Mouse (Mus musculus): Measurements from ENCODE around the gene Hexdc. TPM values are rescaled to one million over a fixed set of nuclear protein-coding genes. Genes with fewer than 3 reads are reported as not detected.
A peak's percentile ranks its signal among the peaks of the same experiment; 100 is the strongest.

The Hexdc gene
- polyA plus RNA-seq, 1 experiment from 2014 or later: 8.8 TPM

DNA sequence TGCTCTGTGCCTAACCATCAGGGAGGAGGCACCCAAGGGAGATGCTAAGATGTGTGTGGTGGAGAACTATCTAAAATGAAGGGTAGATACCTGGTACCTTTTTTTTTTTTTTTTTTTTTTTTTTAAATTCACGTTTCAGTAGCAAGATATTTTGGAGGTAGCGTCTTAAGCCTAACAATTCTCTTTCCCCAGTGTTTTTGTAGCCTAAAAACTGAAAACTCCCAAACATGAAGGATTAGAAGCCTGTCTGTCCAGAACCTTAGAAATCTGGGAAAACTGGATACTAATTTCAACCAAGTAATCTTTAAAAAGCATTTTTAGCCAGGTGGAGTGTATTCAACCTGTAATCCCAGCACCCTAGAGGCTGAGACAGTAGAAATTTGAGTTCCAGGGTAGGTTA is 56.8 kb downstream of the Hexdc start:
- peaks cover 25% of the 10 kb centered on the region for H3K36me3 ChIP-seq
- no peaks in the 10 kb centered on the region for H3K9me3 ChIP-seq
- peak overlapping the region; percentile 88 for H3K4me2 ChIP-seq
- H3K27ac ChIP-seq: no peak overlapping the region
- no peak for ATAC-seq (ENCODE audit: borderline replicate concordance, extremely low read depth, low FRiP score, low TSS enrichment)
- no peaks in the 10 kb centered on the region for H3K27me3 ChIP-seq
- peaks cover 20% of the 10 kb centered on the region for H3K4me1 ChIP-seq
- H3K9ac ChIP-seq: peak overlapping the region; percentile 81
- WGBS: 43% methylated on average over 2 of the region's 2 CpGs
- H3K4me3 ChIP-seq: peak overlapping the region; percentile 83

Other genes starting within 250 kb of the Hexdc start
- gene Csnk1d, start 213.1 kb upstream of the Hexdc start, polyA plus RNA-seq (2015; fragmentation: Nextera tagmentation; extraction: Ambion mirVana): 132 and 133 TPM in 2 replicates
- gene Cd7, start 165.0 kb upstream of the Hexdc start, polyA plus RNA-seq (2015; fragmentation: Nextera tagmentation; extraction: Ambion mirVana): 0.65 and 1.5 TPM in 2 replicates
- not detected in 2 replicates for gene Sectm1b, start 140.9 kb upstream of the Hexdc start, polyA plus RNA-seq (2015; fragmentation: Nextera tagmentation; extraction: Ambion mirVana)
- 0.26 TPM in 1 of 2 replicates, not detected in the other for gene Sectm1a, start 123.2 kb upstream of the Hexdc start, polyA plus RNA-seq (2015; fragmentation: Nextera tagmentation; extraction: Ambion mirVana)
- not detected in 2 replicates for gene Tex19.2, start 85.8 kb upstream of the Hexdc start, polyA plus RNA-seq (2015; fragmentation: Nextera tagmentation; extraction: Ambion mirVana)
- 0.09 TPM in 1 of 2 replicates, not detected in the other for gene Tex19.1, start 58.3 kb upstream of the Hexdc start, polyA plus RNA-seq (2015; fragmentation: Nextera tagmentation; extraction: Ambion mirVana)
- gene Uts2r, start 44.2 kb upstream of the Hexdc start, polyA plus RNA-seq (2015; fragmentation: Nextera tagmentation; extraction: Ambion mirVana): 0.09 TPM in 1 of 2 replicates, not detected in the other
- 25.7 and 27.9 TPM in 2 replicates for gene Ogfod3, start 278 bp downstream of the Hexdc start, polyA plus RNA-seq (2015; fragmentation: Nextera tagmentation; extraction: Ambion mirVana)
- gene Cybc1, start 24.9 kb downstream of the Hexdc start, polyA plus RNA-seq (2015; fragmentation: Nextera tagmentation; extraction: Ambion mirVana): 35.2 and 35.3 TPM in 2 replicates
- 47.7 and 51.9 TPM in 2 replicates for gene Narf, start 32.8 kb downstream of the Hexdc start, polyA plus RNA-seq (2015; fragmentation: Nextera tagmentation; extraction: Ambion mirVana)
- gene Foxk2, start 55.6 kb downstream of the Hexdc start, polyA plus RNA-seq (2015; fragmentation: Nextera tagmentation; extraction: Ambion mirVana): 7.8 and 8.7 TPM in 2 replicates
- 93.4 and 98.5 TPM in 2 replicates for gene Wdr45b, start 150.0 kb downstream of the Hexdc start, polyA plus RNA-seq (2015; fragmentation: Nextera tagmentation; extraction: Ambion mirVana)
- 5.3 and 6.0 TPM in 2 replicates for gene Rab40b, start 183.8 kb downstream of the Hexdc start, polyA plus RNA-seq (2015; fragmentation: Nextera tagmentation; extraction: Ambion mirVana)
- 6.1 and 8.0 TPM in 2 replicates for gene Fn3krp, start 217.0 kb downstream of the Hexdc start, polyA plus RNA-seq (2015; fragmentation: Nextera tagmentation; extraction: Ambion mirVana)
- gene Fn3k, start 230.5 kb downstream of the Hexdc start, polyA plus RNA-seq (2015; fragmentation: Nextera tagmentation; extraction: Ambion mirVana): 0.68 and 1.0 TPM in 2 replicates
- gene Tbcd, start 247.5 kb downstream of the Hexdc start, polyA plus RNA-seq (2015; fragmentation: Nextera tagmentation; extraction: Ambion mirVana): 36.7 and 37.1 TPM in 2 replicates

Measured in lung, embryonic 15.5 days (tissue).